Mouse (Mus musculus): ENCODE results near the gene Gstm1. TPM values are rescaled to one million over a fixed set of nuclear protein-coding genes. Genes with fewer than 3 reads are reported as not detected.

Gene Gstm1
- polyA plus RNA-seq, 1 experiment from 2014 or later: 335 TPM

Other genes starting within 250 kb of the Gstm1 start
- 164 and 180 TPM in 2 replicates for gene Eps8l3, start 140.7 kb downstream of the Gstm1 start, polyA plus RNA-seq (2015; fragmentation: Nextera tagmentation; extraction: Ambion mirVana)
- 173 and 186 TPM in 2 replicates for gene Gstm5, start 122.2 kb downstream of the Gstm1 start, polyA plus RNA-seq (2015; fragmentation: Nextera tagmentation; extraction: Ambion mirVana)
- gene Gstm7, start 86.2 kb downstream of the Gstm1 start, polyA plus RNA-seq (2015; fragmentation: Nextera tagmentation; extraction: Ambion mirVana): 26.1 and 32.5 TPM in 2 replicates
- 16.9 and 19.1 TPM in 2 replicates for gene Gstm6, start 74.2 kb downstream of the Gstm1 start, polyA plus RNA-seq (2015; fragmentation: Nextera tagmentation; extraction: Ambion mirVana)
- gene Gstm3, start 48.7 kb downstream of the Gstm1 start, polyA plus RNA-seq (2015; fragmentation: Nextera tagmentation; extraction: Ambion mirVana): 153 and 154 TPM in 2 replicates
- gene Gstm2, start 31.5 kb downstream of the Gstm1 start, polyA plus RNA-seq (2015; fragmentation: Nextera tagmentation; extraction: Ambion mirVana): 184 and 198 TPM in 2 replicates
- gene Gstm4, start 26.9 kb upstream of the Gstm1 start, polyA plus RNA-seq (2015; fragmentation: Nextera tagmentation; extraction: Ambion mirVana): 33.0 and 33.9 TPM in 2 replicates
- 49.9 and 53.6 TPM in 2 replicates for gene Ampd2, start 68.7 kb upstream of the Gstm1 start, polyA plus RNA-seq (2015; fragmentation: Nextera tagmentation; extraction: Ambion mirVana)
- 1.9 and 2.8 TPM in 2 replicates for gene Gnat2, start 74.8 kb upstream of the Gstm1 start, polyA plus RNA-seq (2015; fragmentation: Nextera tagmentation; extraction: Ambion mirVana)
- gene Gnai3, start 128.2 kb upstream of the Gstm1 start, polyA plus RNA-seq (2015; fragmentation: Nextera tagmentation; extraction: Ambion mirVana): 165 and 183 TPM in 2 replicates
- 0.15 and 0.21 TPM in 2 replicates for gene Gpr61, start 136.9 kb upstream of the Gstm1 start, polyA plus RNA-seq (2015; fragmentation: Nextera tagmentation; extraction: Ambion mirVana)
- gene Amigo1, start 168.4 kb upstream of the Gstm1 start, polyA plus RNA-seq (2015; fragmentation: Nextera tagmentation; extraction: Ambion mirVana): 3.9 and 4.4 TPM in 2 replicates
- 3.6 and 3.8 TPM in 2 replicates for gene Cyb561d1, start 183.2 kb upstream of the Gstm1 start, polyA plus RNA-seq (2015; fragmentation: Nextera tagmentation; extraction: Ambion mirVana)
- gene Atxn7l2, start 193.0 kb upstream of the Gstm1 start, polyA plus RNA-seq (2015; fragmentation: Nextera tagmentation; extraction: Ambion mirVana): 10.9 and 11.3 TPM in 2 replicates
- 0.21 and 0.27 TPM in 2 replicates for gene Sypl2, start 208.7 kb upstream of the Gstm1 start, polyA plus RNA-seq (2015; fragmentation: Nextera tagmentation; extraction: Ambion mirVana)
- gene Psma5, start 239.0 kb upstream of the Gstm1 start, polyA plus RNA-seq (2015; fragmentation: Nextera tagmentation; extraction: Ambion mirVana): 271 and 291 TPM in 2 replicates

Data from intestine, embryonic 15.5 days (tissue).